Mouse (Mus musculus): ENCODE data around the gene Esp22. TPM values are rescaled to one million over a fixed set of nuclear protein-coding genes. Genes with fewer than 3 reads are reported as not detected.

Gene Esp22
- polyA plus RNA-seq (2012; rRNA removed): not detected in 2 replicates

DNA sequence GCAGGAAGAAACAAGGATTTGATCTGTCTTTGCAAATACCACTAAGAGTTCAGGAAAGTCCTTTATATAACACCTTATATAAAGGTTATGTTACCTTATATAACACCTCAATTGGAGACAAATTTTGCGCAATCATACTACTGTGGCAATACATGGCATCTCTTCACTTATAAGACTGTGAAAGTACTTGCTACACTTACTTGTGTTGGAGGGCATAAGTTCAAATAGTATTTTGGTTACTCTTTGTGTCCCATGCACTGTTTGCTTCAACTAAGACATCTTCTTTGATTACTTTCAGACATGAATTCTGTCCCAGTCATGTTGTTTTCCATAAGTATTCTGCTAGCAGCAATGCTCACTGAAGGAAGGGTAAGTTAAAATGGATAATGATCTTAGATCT is at the start of gene Esp22:
Gene Esp22 (plus strand): TSS at position 301 of the 400 bp plus-strand sequence.

DNA sequence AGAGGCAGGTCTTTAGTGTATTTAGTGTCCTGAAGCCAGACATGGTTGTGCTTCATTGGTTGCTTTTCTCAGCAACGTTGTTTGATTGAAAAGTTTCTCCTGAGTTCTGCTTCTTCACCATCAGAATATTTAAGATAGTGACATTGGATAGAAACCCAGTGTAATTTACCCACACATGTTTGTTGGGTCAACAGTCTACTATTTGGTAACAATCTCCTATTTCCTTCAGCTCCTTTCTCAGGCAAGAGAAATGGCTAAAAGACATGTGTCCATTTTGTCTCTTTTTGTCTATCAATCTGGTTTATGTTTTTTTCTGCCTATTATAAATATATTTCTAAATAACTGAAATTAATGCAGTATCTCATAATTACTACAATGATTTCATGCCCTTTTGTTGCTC is 18.2 kb upstream of the Esp22 start, which contains the start of gene Esp23:
Gene Esp23 (minus strand): TSS at position 101 of the 400 bp plus-strand sequence.

Other genes starting within 250 kb of the Esp22 start
- gene Esp24, start 58.6 kb upstream of the Esp22 start, polyA plus RNA-seq (2012; rRNA removed): not detected in 2 replicates
- gene Gm21903, start 52.0 kb upstream of the Esp22 start, polyA plus RNA-seq (2012; rRNA removed): not detected in 2 replicates
- not detected in 2 replicates for gene Esp23, start 18.3 kb upstream of the Esp22 start, polyA plus RNA-seq (2012; rRNA removed)

Measured in colon, adult 2 months (tissue).